Mouse (Mus musculus): Measurements from ENCODE around the gene Usp54. TPM values are rescaled to one million over a fixed set of nuclear protein-coding genes. Genes with fewer than 3 reads are reported as not detected.
A peak's percentile ranks its signal among the peaks of the same experiment; 100 is the strongest.

Gene Usp54
- polyA plus RNA-seq (2015; fragmentation: Nextera tagmentation; extraction: Ambion mirVana), result 1.6 and 1.8 TPM in 2 replicates

DNA sequence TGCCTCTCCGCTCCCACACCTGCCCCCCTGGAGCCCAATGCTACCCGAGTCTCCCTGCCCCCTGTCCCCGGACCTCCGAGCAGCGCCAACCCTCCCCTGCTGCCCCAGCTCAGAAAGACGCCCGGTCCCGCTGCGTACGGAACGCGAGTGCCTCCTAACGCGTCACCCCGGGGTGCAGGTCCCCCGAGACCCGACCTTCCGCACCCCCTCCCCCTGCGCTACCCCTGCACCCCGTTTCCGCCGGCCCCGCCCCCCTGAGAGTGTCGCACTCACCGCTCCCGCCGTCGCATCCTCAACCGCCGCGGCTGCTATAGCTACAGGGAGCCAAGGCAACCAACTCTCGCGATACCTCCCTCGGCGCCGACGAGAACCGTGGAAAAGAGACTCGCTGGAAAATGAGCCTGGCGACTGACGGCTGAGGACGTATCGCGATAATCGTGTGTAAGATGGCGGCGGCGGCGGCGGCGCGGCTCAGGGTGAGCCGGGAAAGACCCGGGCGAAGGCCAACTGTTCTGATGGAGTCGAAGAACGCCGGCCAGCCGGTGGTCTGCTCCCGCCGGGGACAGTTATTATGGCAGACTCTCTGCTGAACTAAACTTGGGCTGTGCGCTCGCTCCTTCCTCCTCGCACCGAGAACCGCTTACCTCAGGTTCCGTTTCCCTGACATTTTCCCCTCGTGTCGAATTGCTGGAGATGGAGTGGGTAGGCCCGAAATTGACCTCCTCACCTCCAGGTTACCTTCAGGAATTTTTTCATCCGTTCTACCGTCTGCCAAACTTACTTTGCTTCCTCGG lies at the start of gene Usp54:
TSS of gene Usp54 (minus strand) at position 420 of the 794 bp plus-strand sequence.
- DNase-seq (ENCODE audit: low spot score), result peak; percentile 100

DNA sequence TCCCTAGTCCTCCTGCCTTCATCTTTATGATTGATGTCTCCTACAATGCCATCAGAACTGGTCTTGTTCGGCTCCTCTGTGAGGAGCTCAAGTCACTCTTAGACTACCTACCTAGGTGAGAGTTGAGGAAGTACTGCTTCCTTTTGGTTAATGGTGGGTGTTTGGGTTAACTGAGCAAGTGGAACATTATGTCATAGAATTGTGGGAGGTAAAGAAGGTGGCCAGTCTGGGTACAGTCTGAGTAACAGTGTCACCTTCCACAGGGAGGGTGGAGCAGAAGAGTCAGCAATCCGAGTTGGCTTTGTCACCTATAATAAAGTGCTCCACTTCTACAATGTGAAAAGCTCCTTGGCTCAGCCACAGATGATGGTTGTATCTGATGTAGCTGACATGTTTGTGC lies 48.1 kb upstream of the Usp54 start:
- no peak for DNase-seq (ENCODE audit: low spot score)

DNA sequence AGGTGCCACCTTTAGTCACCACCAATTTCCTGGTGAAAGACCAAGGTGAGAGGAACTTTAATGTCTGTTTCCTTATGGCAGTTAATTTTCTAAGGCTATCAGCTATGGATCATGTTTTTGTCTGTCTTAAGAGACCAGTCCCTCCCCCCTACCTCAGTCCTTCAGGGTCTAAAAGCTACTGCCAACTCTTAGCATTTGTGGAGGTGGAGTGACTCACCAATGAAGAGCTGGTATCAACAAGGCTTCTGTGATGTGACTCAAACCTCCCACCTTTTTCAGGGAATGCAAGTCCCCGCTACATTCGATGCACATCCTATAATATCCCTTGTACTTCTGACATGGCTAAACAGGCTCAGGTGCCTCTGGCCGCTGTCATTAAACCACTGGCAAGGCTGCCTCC lies 45.7 kb upstream of the Usp54 start:
- no peak for DNase-seq (ENCODE audit: low spot score)

DNA sequence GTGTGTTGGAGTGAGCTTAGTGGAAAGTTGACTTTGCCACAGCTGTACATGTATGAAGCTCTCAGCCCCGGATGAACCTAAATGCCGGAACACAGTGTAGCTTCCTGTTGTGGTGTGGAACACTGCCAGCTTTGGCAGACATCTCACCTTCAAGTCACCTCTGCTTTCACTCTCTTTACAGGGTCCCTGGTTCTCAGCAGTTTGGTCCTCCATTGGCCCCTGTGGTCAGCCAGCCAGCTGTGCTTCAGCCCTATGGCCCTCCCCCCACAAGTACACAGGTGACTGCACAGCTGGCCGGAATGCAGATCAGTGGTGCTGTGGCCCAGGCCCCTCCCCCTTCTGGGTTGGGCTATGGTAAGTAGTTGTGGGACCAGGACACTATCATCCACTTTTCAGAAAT lies 41.6 kb upstream of the Usp54 start:
- peak; percentile 78 for DNase-seq (ENCODE audit: low spot score)

DNA sequence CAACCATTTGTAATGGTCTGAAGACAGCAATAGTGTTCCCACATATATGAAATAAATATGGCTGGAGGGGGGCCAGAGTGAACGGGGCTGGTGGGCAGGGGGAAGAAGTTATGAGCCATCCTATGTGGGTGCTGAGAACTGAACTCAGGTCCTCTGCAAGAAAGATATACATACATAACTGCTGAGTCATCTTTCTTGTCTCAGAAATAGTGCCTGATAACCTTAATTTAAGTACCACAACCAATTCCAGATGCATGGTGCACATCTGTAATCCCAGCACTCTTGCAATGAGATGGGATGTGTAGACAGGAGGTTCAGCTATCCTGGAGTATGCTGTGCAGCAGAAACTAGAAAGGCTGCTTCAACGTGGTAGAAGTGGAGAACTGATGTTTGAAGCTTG lies 40.9 kb upstream of the Usp54 start:
- DNase-seq (ENCODE audit: low spot score), result no peak

DNA sequence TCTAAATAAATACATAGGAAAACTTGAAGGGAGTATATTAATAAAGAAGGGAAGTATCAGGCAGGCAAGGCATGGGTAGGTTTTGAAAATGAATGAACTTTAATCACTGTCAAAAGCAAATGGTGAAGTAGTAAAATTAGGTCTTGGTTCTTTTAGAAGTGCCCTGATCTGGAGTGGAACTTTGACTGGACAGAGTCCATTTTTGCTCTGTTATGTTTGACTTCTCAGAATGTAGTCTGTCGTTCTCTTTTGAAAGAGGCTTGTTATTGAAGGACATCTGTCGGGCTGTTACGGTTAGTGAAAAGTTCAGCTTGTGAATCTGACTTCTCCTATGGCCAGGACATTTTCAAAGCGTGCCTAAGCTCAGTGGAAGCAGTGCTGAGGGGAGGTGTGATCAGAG lies 37.0 kb upstream of the Usp54 start:
- DNase-seq (ENCODE audit: low spot score), result no peak

DNA sequence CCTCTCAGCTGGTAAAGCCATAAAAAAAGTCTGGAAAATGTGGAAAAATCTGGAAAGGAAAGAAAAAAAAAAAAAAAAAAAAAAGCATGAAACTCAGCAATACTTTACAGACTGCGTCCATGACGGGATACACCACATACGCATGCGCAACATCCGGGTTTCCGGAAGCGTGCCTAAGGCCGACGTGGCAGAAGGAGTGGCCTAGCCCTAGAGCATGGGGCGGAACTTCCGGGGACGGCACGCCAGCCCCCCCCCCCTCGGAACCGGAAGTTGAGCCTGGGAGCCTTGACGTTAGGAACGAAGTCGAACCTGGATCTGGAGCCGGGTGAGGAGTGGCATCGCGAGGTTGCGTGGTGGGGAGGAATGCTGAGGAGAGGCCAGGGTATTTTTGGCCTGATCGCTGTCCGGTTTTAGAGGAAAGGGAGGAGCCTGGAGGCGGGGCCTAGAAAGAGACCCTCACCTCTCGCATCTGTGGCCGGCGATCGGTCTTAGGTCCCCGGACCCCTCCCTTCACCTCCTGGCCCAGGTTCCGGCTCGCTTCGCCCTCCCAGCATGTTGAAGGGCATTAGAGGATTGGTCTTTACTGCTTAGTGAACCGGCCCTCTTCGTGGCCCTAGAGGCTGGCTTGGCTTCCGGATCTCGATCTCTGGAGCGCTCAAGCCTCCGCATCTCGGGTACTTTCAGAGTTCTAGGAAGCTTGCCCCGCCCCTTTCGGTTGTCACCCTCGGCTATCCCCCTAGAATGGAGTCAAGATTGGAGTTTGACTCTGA lies 33.4 kb upstream of the Usp54 start, which contains the start of gene Sec24c:
TSS of gene Sec24c (plus strand) at position 245 of the 770 bp plus-strand sequence.
- DNase-seq (ENCODE audit: low spot score), result peak; percentile 99

DNA sequence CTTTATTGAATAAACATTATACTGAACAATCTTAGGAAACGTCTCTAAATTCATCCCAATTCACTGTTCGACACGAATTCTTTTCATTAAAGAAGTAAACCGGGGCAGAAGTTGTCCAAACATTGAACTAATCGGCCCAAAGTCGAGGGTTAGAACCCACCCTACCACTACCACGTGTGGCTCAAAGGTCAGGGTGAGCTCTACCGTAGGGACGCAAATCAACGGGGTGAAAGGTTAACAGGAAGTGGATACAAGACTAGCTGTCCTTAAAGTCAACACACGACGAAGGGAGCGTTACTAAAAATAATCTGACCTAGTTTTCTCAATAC lies 32.8 kb upstream of the Usp54 start:
- DNase-seq (ENCODE audit: low spot score), result no peak

DNA sequence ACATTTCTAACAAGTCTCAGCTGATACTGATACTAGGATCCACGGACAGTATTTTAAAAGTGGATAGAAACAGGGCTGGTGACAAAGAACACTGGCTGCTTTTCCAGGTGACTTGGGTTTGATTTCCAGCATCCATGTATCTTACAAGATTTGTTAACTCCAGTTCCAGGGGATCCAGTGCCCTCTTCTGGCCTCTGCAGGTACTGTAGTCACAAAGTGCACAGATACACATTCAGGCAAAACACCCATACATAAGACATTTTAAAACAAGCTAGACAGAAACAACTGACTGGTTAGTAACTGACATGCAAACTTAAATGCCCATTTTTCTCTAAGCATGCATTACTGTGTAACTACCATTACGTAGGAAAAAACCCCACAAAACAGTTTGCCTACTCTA lies 32.1 kb upstream of the Usp54 start:
- peak; percentile 57 for DNase-seq (ENCODE audit: low spot score)

DNA sequence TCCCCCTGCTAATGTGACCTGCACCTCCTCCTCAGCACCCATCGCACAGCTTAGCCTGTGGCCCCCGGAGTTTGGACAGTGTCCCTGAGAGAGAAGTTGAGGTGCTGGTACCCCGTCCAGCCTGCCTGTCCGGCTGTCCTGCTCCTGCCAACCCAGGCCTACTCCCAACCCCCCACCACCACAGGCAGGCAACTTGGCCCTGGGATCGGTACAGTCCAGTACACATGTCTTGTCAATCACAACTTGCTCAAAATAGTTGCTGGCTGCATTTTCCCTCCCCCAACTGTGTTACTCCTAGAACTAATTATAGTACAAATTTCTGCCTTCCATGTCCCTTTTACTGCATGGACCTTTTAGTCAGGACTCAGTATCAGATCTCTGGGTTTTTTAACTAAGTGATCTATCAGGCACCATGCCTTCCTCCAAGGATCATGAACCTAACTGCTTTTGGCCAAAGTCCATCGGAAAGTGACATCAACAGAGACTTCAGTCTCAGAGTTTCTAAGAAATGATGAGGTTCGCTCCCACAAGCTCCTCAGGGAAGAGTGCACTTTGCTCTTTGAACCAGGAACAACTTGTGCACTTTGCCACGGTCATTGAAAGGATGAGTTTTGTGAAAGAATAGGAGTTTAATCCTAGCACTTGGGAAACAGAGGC lies 27.4 kb upstream of the Usp54 start, which contains the start of gene Synpo2l:
TSS of gene Synpo2l (minus strand) at position 201 of the 657 bp plus-strand sequence.
- no peak for DNase-seq (ENCODE audit: low spot score)

DNA sequence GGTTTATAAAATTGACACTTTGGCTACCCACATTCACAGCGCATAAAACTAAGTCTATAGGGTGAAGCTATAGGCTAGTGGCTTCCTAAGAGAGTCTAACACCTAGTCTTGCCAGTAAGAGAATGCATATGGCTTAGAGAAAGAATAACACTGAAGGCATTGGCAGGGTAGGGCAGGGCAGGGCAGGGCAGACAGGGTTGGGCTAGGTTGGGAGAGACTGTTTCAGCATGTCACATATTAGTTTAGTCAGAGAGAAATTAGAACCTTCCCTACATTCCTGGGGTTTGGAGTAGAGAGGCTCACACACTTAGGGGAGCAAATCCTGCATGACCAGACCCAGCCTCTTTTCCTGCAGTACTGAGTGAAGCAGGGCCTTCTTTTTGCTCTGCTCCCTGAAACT lies 26.6 kb upstream of the Usp54 start:
- DNase-seq (ENCODE audit: low spot score), result no peak

DNA sequence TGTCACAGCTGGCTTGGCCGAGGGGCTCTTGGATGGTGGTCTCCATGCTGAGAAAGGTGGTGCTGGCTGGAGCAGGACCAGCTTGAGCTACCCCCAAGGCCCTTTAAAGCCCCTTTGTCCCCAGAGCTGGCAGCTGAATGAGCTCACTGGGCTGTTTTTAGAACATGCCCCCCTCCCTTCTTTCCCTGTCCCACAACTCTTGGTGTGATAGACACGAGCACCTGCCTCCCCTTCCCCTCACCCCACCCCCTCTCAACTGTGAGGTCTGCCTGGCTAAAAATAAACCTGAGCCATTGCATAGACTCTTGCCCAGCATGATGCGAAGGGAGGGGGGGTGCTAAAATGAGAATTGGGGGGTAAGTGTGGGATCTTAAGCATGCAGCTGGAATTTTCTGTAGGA lies 23.6 kb upstream of the Usp54 start:
- peak; percentile 38 for DNase-seq (ENCODE audit: low spot score)

DNA sequence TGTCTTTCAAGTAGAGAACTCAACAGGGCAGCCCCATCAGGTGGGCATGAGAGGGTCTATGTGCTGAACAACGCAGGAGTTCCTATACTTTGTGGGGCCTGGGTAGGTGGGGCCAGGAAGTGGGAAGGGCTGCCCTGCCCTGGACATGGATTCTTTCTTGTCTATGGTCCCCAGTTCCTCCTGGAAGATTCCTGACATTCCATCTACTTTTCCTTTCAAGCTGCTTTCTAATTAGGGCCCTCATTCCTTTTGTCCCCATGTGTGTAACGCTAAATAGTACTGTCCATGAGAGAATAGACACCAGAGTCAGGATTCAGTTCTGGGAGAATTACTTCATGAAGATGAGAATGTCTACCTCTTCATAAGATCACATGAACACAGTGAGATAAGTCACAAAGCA lies 22.7 kb upstream of the Usp54 start:
- no peak for DNase-seq (ENCODE audit: low spot score)

DNA sequence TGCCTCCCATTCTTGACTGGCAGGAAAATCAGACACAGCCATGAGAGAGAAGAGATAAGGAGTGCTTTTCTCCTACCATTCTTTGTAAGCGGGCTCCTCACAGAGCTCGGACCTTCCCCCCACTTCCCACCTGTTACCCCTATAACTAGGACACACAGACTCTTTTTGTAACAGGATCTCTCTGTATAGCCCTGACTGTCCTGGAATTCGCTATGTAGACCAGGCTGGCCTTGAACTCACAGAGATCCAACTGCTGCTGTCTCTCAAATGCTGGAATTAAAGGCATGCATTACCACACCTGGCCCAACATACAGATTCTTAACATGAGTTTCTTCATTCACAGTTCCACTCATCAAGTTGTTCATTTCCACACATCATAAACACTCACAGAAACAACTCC lies 21.9 kb upstream of the Usp54 start:
- no peak for DNase-seq (ENCODE audit: low spot score)

DNA sequence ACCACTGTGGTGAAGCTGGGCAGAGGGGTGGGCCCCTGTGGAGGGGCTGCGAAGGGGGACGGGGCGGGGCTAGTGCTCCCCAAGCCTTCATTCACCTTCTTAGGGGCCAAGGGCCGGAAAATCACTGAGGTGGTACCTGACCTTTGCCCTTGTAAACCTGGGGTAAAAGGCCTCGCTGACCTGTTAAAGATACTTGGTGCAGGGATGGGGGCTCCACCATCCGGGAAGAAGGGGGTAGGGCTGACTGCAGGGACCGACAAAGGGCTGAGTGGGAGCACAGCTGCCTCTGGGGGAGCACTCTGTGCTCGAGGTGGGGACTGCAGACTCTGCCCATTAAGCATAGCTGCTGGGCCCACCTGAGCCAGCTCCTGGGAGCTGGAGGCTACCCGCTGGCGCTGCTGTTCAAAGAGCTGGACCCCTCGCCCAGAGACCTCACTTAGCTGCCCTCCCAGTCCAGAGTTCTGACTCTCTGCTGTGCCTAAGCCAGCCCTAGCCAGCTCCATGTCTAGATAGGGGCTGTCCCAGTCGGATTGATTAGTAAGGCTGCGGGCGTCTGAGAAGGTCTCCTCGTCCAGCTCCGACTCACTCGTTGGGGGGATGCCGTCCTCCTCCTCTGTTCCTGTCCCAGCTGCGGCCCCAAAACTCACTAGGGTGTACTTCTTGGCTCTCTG lies 20.9 kb upstream of the Usp54 start:
- DNase-seq (ENCODE audit: low spot score), result no peak

DNA sequence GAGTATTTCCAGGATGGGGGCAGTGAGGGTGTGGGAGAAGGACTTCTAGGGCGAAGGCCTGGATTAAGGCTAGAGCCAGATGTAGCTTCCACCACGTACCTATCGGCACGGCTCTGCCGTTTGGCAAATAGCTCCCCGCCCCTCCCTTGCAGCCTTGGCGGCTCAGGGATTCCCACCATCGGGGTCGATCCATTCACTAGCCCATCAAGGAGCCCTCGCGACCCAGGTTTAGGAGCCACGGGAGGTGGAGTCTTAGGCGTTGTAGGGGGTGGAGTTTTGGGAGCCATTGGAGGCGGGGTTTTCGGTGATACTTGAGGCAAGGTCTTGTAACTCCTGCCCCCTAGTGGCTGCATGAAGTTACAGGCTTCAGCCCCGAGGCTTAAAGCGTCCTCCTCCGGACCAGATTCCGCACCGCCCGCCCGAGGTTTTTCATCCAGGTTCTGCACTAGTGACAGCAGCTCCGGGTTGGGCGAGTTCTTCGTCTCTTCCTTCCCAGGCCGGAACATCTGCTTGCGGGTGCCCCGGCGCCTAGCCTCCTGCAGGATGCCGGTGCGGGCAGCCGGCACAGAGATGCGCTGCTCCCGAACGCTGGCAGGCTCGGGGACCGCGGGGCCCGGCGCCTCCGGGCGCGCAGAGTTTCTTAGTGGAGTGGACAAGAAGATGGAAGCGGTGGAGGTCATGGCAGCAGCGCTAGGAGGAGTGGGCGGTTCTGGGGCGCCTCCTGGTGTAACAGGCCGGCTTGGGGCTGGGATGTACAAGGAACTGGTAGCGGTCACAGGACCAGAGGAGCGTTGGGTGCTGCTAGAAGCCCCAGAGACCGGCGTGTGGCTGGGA lies 20.2 kb upstream of the Usp54 start:
- DNase-seq (ENCODE audit: low spot score), result peak; percentile 95

DNA sequence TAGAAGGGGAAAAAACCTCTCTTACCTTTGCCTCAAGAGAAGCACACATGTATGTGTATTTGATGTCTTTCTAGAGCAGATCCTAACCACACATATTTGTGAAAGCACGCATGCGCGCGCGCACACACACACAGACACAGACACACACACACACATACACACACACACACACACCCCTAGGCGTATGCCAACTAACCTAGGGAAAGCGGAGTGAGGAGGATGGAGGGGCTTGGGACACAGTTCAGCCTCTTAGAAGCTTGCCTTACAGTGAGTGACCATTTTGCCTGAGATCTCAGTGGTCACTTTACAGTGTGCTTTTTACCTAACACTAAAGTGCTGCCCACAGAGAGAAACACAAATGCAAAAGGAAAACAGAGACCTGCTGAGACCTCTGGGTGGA lies 18.8 kb upstream of the Usp54 start:
- no peak for DNase-seq (ENCODE audit: low spot score)

DNA sequence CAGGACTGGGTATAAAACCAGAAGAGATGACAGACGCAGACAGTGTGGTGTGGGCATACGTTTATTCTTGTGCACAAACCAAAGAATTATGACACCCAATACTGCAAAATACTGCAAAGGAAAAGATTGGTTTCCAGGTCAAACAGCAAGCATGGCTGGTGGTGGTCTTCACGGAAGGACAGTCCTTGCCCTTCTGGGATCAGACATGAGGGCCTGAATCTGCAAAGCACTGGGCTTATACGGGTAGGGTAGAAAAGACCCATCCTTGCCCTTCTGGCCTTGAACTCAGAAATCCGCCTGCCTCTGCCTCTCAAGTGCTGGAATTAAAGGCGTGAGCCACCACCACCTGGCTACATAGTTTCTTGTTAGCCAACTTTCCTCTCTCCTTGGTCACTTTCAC lies 18.0 kb upstream of the Usp54 start:
- no peak for DNase-seq (ENCODE audit: low spot score)

DNA sequence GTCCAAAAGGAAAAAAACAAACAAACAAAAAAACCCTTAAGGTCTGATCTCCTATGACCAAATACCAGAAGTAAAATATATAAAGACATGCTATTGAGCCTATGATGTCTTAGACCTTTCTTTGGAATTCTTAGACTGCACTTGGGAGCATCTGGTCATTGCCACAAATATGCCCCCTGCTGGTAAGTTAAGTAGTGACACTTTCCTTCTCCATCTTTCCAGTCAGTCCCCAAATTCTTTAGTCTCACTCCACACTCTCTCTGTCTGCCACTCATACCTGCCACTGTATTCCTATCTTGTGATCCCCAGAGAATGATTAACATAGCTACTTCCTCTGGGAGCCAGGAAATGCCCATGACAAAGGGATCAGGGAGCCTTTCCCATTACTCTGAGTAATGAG lies 17.5 kb upstream of the Usp54 start:
- peak; percentile 36 for DNase-seq (ENCODE audit: low spot score)

DNA sequence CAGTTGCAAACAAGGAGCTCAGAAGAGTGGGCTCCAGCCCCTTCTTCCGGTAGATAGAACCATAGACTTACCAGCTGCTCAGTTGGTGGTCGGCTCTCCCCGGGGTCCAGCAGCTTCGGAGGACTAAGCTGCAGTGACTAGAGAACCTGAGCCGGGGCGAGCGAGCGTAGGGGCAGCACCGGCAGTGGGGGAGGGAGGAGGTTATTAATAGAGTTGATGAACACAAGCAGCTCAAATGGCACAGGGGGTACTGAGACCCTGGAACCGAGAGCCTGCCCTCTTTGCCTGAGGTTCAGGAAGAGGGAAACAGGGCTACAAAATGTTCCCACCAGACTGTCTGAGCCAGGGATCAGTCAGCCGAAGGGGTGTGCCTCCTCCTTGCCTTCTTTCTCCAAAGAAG lies 15.5 kb upstream of the Usp54 start, which contains the start of gene Myoz1:
TSS of gene Myoz1 (minus strand) at position 180 of the 400 bp plus-strand sequence.
- DNase-seq (ENCODE audit: low spot score), result no peak

DNA sequence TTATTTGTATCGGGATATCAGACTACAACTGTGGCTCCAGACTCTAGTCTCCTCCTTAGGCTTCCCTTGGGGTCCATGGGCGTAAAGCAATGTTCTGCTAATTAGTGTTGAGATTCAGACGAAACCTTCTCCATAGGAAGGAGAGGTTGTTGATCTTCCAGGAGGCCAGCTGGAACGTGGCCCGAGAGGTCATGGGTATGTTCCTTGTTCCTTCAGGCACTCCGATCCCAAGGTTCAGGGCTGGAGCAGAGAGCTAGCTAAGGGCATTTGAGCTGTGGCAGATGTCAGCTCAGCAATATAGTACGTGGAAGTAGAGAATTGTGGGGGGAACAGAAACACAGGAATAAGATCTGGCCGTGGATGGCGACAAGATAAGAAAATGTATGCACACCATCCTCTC lies 14.9 kb upstream of the Usp54 start:
- DNase-seq (ENCODE audit: low spot score), result no peak

Data from thymus, postnatal 0 days (tissue).